Mouse (Mus musculus) stomach, postnatal 0 days (tissue): ENCODE results near the gene Cipc.

ENCODE experiments used
- CTCF ChIP-seq: IDR thresholded peaks from 2 replicates; pipeline ENCODE4 v1.5.1; 2016; ENCODE audit warnings: antibody characterized with exemption, low read depth, mild to moderate bottlenecking, moderate library complexity
- EP300 ChIP-seq: optimal IDR thresholded peaks from 2 replicates; pipeline ENCODE3; 2016; ENCODE audit warnings: antibody characterized with exemption

DNA sequence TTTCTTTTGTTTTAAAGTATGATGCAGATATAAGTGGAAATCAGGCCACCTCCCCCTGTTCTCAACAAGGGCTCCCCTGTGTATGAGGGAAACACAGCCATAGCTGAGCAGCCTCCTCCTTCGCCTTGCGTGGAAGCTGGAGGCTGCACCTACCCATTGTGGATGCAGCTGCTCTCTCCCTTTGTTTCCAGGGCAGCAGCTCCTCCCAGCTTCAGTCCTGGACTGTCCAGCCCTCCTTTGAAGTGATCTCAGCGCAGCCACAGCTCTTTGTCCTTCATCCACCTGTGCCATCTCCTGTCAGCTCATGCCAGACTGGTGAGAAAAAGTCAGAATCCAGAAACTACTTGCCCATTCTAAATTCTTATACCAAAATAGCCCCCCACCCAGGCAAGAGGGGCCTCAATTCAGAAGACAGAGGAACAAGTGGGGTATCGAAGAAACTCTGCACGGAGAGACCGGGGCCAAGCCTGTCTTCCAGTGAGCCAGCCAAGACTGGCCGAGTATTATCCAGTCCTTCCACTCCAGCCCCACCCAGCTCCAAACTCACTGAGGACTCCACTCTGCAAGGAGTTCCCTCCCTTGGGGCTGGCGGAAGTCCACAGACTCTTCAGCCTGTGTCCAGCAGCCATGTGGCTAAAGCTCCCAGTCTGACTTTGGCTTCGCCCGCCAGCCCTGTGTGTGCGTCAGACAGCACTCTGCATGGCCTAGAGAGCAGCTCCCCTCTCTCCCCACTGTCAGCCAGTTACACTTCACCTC lies 14.9 kb downstream of the Cipc start:
- TF ChIP-seq CTCF (no peak), EP300 (no peak)
